Mouse (Mus musculus): ENCODE measurements at regions not wholly inside any gene's neighbourhood (a gene's known extent, or its start where the extent isn't known, plus 50 kb on each side); places are given as distances from the start of the nearest gene placed in this dataset.

GRCm38 (mm10) chr12:117345088-117345977 lies 170.9 kb upstream of the Rapgef5 start:
- TF ChIP-seq CTCF (IDR thresholded peaks at IDR 0.05; ENCODE audit: low read depth): peak; percentile 30; the same call in 1 of the 2 replicates
- WGBS: 23% methylated on average over 20 of the region's 20 CpGs
- peak; percentile 50; the same call in 1 of the 2 replicates for ATAC-seq (ENCODE audit: insufficient read depth)

GRCm38 (mm10) chr12:117346091-117346490 lies 170.2 kb upstream of the Rapgef5 start:
- WGBS: 84% methylated on average over 2 of the region's 2 CpGs

More at GRCm38 (mm10) chr12:117345088-117345977, 170.9 kb upstream of the Rapgef5 start:
- H3K4me2 ChIP-seq: no peak overlapping the region
- H3K27me3 ChIP-seq (ENCODE audit: insufficient read depth, low read length): no peaks in the 10 kb centered on the region
- DNase-seq: peak; percentile 30
- no peak overlapping the region for H3K27ac ChIP-seq (ENCODE audit: low read depth)
- H3K36me3 ChIP-seq (ENCODE audit: insufficient read depth): no peaks in the 10 kb centered on the region
- no peaks in the 10 kb centered on the region for H3K4me1 ChIP-seq (ENCODE audit: insufficient read depth)
- H3K9me3 ChIP-seq (ENCODE audit: low read depth, low read length): no peaks in the 10 kb centered on the region
- H3K9ac ChIP-seq: no peak overlapping the region
- H3K4me3 ChIP-seq (ENCODE audit: low read depth, low read length): no peak overlapping the region

GRCm38 (mm10) chr12:117347135-117347534 lies 169.1 kb upstream of the Rapgef5 start:
- 35% methylated on average over 3 of the region's 3 CpGs for WGBS
- H3K9ac ChIP-seq: no peak overlapping the region
- no peak overlapping the region for H3K27ac ChIP-seq (ENCODE audit: low read depth)
- no peak overlapping the region for H3K4me3 ChIP-seq (ENCODE audit: low read depth, low read length)
- TF ChIP-seq CTCF (IDR thresholded peaks at IDR 0.05; ENCODE audit: low read depth): 0 out of 2 replicates have a peak, but pooled peaks have one; percentile 17
- H3K27me3 ChIP-seq (ENCODE audit: insufficient read depth, low read length): no peaks in the 10 kb centered on the region
- DNase-seq (no peak), ATAC-seq (ENCODE audit: insufficient read depth) (no peak)
- no peaks in the 10 kb centered on the region for H3K4me1 ChIP-seq (ENCODE audit: insufficient read depth)
- H3K36me3 ChIP-seq (ENCODE audit: insufficient read depth): no peaks in the 10 kb centered on the region
- H3K4me2 ChIP-seq: no peak overlapping the region
- no peaks in the 10 kb centered on the region for H3K9me3 ChIP-seq (ENCODE audit: low read depth, low read length)

More at GRCm38 (mm10) chr12:117346091-117346490, 170.2 kb upstream of the Rapgef5 start:
- TF ChIP-seq CTCF (IDR thresholded peaks at IDR 0.05; ENCODE audit: low read depth): no peak
- Histone ChIP-seq H3K27me3 (ENCODE audit: insufficient read depth, low read length) (no peaks in the 10 kb centered on the region), H3K27ac (ENCODE audit: low read depth) (no peak overlapping the region), H3K4me1 (ENCODE audit: insufficient read depth) (no peaks in the 10 kb centered on the region), H3K4me3 (ENCODE audit: low read depth, low read length) (no peak overlapping the region), H3K9ac (no peak overlapping the region), H3K4me2 (no peak overlapping the region), H3K9me3 (ENCODE audit: low read depth, low read length) (no peaks in the 10 kb centered on the region), H3K36me3 (ENCODE audit: insufficient read depth) (no peaks in the 10 kb centered on the region)
- no peak for DNase-seq
- ATAC-seq (ENCODE audit: insufficient read depth): no peak

GRCm38 (mm10) chr12:117348516-117348915 lies 167.8 kb upstream of the Rapgef5 start:
- Histone ChIP-seq H3K27ac (ENCODE audit: low read depth) (no peak overlapping the region), H3K9me3 (ENCODE audit: low read depth, low read length) (no peaks in the 10 kb centered on the region), H3K9ac (no peak overlapping the region), H3K27me3 (ENCODE audit: insufficient read depth, low read length) (no peaks in the 10 kb centered on the region), H3K36me3 (ENCODE audit: insufficient read depth) (no peaks in the 10 kb centered on the region), H3K4me1 (ENCODE audit: insufficient read depth) (no peaks in the 10 kb centered on the region), H3K4me2 (no peak overlapping the region), H3K4me3 (ENCODE audit: low read depth, low read length) (no peak overlapping the region)
- ATAC-seq (ENCODE audit: insufficient read depth) (no peak), DNase-seq (no peak)
- WGBS: 77% methylated on average over 3 of the region's 3 CpGs
- no peak for TF ChIP-seq CTCF (IDR thresholded peaks at IDR 0.05; ENCODE audit: low read depth)

- Histone ChIP-seq H3K27me3 (ENCODE audit: insufficient read depth, low read length) (no peaks in the 10 kb centered on the region), H3K4me2 (no peak overlapping the region), H3K27ac (ENCODE audit: low read depth) (no peak overlapping the region), H3K4me1 (ENCODE audit: insufficient read depth) (no peaks in the 10 kb centered on the region), H3K9me3 (ENCODE audit: low read depth, low read length) (no peaks in the 10 kb centered on the region), H3K9ac (no peak overlapping the region), H3K36me3 (ENCODE audit: insufficient read depth) (no peaks in the 10 kb centered on the region), H3K4me3 (ENCODE audit: low read depth, low read length) (no peak overlapping the region)
- TF ChIP-seq CTCF (IDR thresholded peaks at IDR 0.05; ENCODE audit: low read depth): no peak
- ATAC-seq (ENCODE audit: insufficient read depth): no peak
- 11% methylated on average over 5 of the region's 5 CpGs for WGBS
- no peak for DNase-seq
Observed at GRCm38 (mm10) chr12:117351900-117352299, 164.4 kb upstream of the Rapgef5 start.

GRCm38 (mm10) chr12:117352511-117352910 lies 163.8 kb upstream of the Rapgef5 start:
- Histone ChIP-seq H3K4me3 (ENCODE audit: low read depth, low read length) (no peak overlapping the region), H3K9me3 (ENCODE audit: low read depth, low read length) (no peaks in the 10 kb centered on the region), H3K27ac (ENCODE audit: low read depth) (no peak overlapping the region), H3K36me3 (ENCODE audit: insufficient read depth) (no peaks in the 10 kb centered on the region), H3K4me2 (no peak overlapping the region), H3K27me3 (ENCODE audit: insufficient read depth, low read length) (no peaks in the 10 kb centered on the region), H3K4me1 (ENCODE audit: insufficient read depth) (no peaks in the 10 kb centered on the region), H3K9ac (no peak overlapping the region)
- DNase-seq (no peak), ATAC-seq (ENCODE audit: insufficient read depth) (no peak)
- TF ChIP-seq CTCF (IDR thresholded peaks at IDR 0.05; ENCODE audit: low read depth): no peak
- 40% methylated on average over 3 of the region's 3 CpGs for WGBS

- peak; percentile 71 for TF ChIP-seq CTCF (IDR thresholded peaks at IDR 0.05; ENCODE audit: low read depth)
- Histone ChIP-seq H3K4me3 (ENCODE audit: low read depth, low read length) (no peak overlapping the region), H3K4me1 (ENCODE audit: insufficient read depth) (no peaks in the 10 kb centered on the region), H3K4me2 (no peak overlapping the region), H3K9ac (no peak overlapping the region), H3K27me3 (ENCODE audit: insufficient read depth, low read length) (no peaks in the 10 kb centered on the region), H3K36me3 (ENCODE audit: insufficient read depth) (no peaks in the 10 kb centered on the region), H3K27ac (ENCODE audit: low read depth) (no peak overlapping the region), H3K9me3 (ENCODE audit: low read depth, low read length) (no peaks in the 10 kb centered on the region)
- peak; percentile 59 for DNase-seq
- no peak for ATAC-seq (ENCODE audit: insufficient read depth)
Observed at GRCm38 (mm10) chr12:117352938-117353337, 163.3 kb upstream of the Rapgef5 start.
